Comparison of ENCODE assay signal across 8 mouse cellular contexts in the genomic region with DNA sequence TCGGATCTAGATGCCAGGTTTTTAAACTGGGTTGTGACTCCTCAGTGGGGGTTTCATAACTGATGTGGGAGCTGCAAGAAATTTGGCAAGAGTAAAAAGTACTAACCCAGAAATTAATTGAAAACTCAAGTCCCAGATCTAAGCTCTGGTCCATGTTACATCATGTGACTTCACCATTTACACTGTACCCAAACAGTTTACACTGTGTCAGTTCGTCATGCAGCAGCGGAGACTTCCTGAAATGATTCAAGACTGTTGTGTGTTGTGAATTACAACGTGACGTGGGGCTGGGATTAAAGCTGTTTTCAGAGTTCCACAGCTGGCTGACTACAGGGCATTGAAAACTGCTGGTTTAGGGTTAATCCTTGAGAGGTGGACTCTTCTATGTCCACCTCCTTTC. TPM values are rescaled to one million over a fixed set of nuclear protein-coding genes. Genes with fewer than 3 reads are reported as not detected.
DNase-seq lines count a peak whose midpoint lies in the region; ATAC-seq and TF ChIP-seq lines count a peak whose summit lies in the region.

No protein-coding gene starts in this region.

- H3K4me1 ChIP-seq in heart, embryonic 12.5 days (replicated peaks): peaks cover 6% of the 10 kb centered on the region
- H3K4me1 ChIP-seq in MEL (ENCODE audit: control insufficient read depth in 1 of 2, insufficient read depth in 2 of 2, low read length in 2 of 2): peaks cover 7 to 27% of the 10 kb centered on the region in 2 experiments
- peaks cover 18% of the 10 kb centered on the region for H3K4me1 ChIP-seq in hindbrain, embryonic 13.5 days (replicated peaks)
- H3K4me1 ChIP-seq in midbrain, embryonic 11.5 days (ENCODE audit: control insufficient read depth, insufficient read depth, low read length): peaks cover 6% of the 10 kb centered on the region

- H3K79me2 ChIP-seq in MEL (ENCODE audit: control insufficient read depth, insufficient read depth, low read length, poor library complexity): peaks cover 17% of the 10 kb centered on the region

- TF ChIP-seq POLR2A in MEL (IDR thresholded peaks at IDR 0.05; ENCODE audit: control insufficient read depth in 1 of 2, insufficient read depth in 1 of 2, low read depth in 1 of 2, low read length in 2 of 2, poor library complexity in 1 of 2): no peak

- intact Hi-C loops in gastrocnemius, postnatal 14 days (cut with DNase I; ENCODE audit: low total_unique reads): no loop called here

- H3K4me3 ChIP-seq in heart, embryonic 12.5 days: peak overlapping the region; percentile 98
- H3K4me3 ChIP-seq in MEL (ENCODE audit: control insufficient read depth in 1 of 2, insufficient read depth in 1 of 2, low read depth in 2 of 2, low read length in 2 of 2): peak overlapping the region; percentile 82 to 96
- peak overlapping the region; percentile 79 for H3K4me3 ChIP-seq in hindbrain, embryonic 13.5 days
- H3K4me3 ChIP-seq in midbrain, embryonic 11.5 days (ENCODE audit: low read depth, low read length): peak overlapping the region; percentile 90

- no peak for TF ChIP-seq CTCF in MEL (IDR thresholded peaks at IDR 0.05 in 2 of 3, conservative IDR thresholded peaks at IDR 0.05 in 1 of 3; ENCODE audit: control insufficient read depth in 1 of 3, insufficient read depth in 1 of 3, low read depth in 2 of 3, low read length in 3 of 3, poor library complexity in 1 of 3, severe bottlenecking in 1 of 3)

- no peak for ATAC-seq in heart, embryonic 12.5 days (ENCODE audit: insufficient number of reproducible peaks, low FRiP score)
- no peak for ATAC-seq in hindbrain, embryonic 13.5 days (ENCODE audit: low FRiP score)
- ATAC-seq in midbrain, embryonic 11.5 days (ENCODE audit: low FRiP score): no peak

- 54% methylated on average over 5 of the region's 5 CpGs for WGBS in heart, embryonic 12.5 days
- WGBS in hindbrain, embryonic 13.5 days: 70% methylated on average over 5 of the region's 5 CpGs
- WGBS in midbrain, embryonic 11.5 days: 61% methylated on average over 5 of the region's 5 CpGs

- H3K36me3 ChIP-seq in heart, embryonic 12.5 days: peaks cover 42% of the 10 kb centered on the region
- peaks cover 32 to 45% of the 10 kb centered on the region in 2 experiments for H3K36me3 ChIP-seq in MEL (ENCODE audit: control insufficient read depth in 1 of 2, insufficient read depth in 2 of 2, low read length in 2 of 2)
- H3K36me3 ChIP-seq in hindbrain, embryonic 13.5 days: peaks cover 39% of the 10 kb centered on the region
- peaks cover 6% of the 10 kb centered on the region; the same call in 1 of the 2 replicates for H3K36me3 ChIP-seq in midbrain, embryonic 11.5 days (ENCODE audit: control insufficient read depth, insufficient read depth, low read length)

- no peak for TF ChIP-seq RAD21 in MEL (IDR thresholded peaks at IDR 0.05; ENCODE audit: low read depth, low read length)

- H3K9ac ChIP-seq in heart, embryonic 12.5 days: peak overlapping the region; percentile 92
- peak overlapping the region; percentile 88 for H3K9ac ChIP-seq in MEL (ENCODE audit: control insufficient read depth, low read depth, low read length, poor library complexity, severe bottlenecking)
- peak overlapping the region; percentile 89 for H3K9ac ChIP-seq in hindbrain, embryonic 13.5 days
- H3K9ac ChIP-seq in midbrain, embryonic 11.5 days (ENCODE audit: low read length): peak overlapping the region; percentile 90

- H3K9me3 ChIP-seq in heart, embryonic 12.5 days (replicated peaks): no peaks in the 10 kb centered on the region
- H3K9me3 ChIP-seq in MEL (replicated peaks; ENCODE audit: insufficient read depth, low read length): no peaks in the 10 kb centered on the region
- H3K9me3 ChIP-seq in hindbrain, embryonic 13.5 days: no peaks in the 10 kb centered on the region
- H3K9me3 ChIP-seq in midbrain, embryonic 11.5 days (ENCODE audit: control insufficient read depth, low read length): no peaks in the 10 kb centered on the region

- no peak overlapping the region for H3K27ac ChIP-seq in heart, embryonic 12.5 days (ENCODE audit: poor library complexity, severe bottlenecking)
- H3K27ac ChIP-seq in MEL (ENCODE audit: control insufficient read depth, low read depth, low read length): peak overlapping the region; percentile 53
- no peak overlapping the region for H3K27ac ChIP-seq in hindbrain, embryonic 13.5 days
- no peak overlapping the region for H3K27ac ChIP-seq in midbrain, embryonic 11.5 days (ENCODE audit: low read depth, low read length)

- peak overlapping the region; percentile 81 for H3K4me2 ChIP-seq in heart, embryonic 12.5 days
- peak overlapping the region; percentile 74 for H3K4me2 ChIP-seq in hindbrain, embryonic 13.5 days
- H3K4me2 ChIP-seq in midbrain, embryonic 11.5 days: peak overlapping the region; percentile 78

- no peaks in the 10 kb centered on the region for H3K27me3 ChIP-seq in heart, embryonic 12.5 days (replicated peaks)
- no peaks in the 10 kb centered on the region for H3K27me3 ChIP-seq in MEL (ENCODE audit: control insufficient read depth in 1 of 2, insufficient read depth in 2 of 2, low read length in 2 of 2)
- H3K27me3 ChIP-seq in hindbrain, embryonic 13.5 days: no peaks in the 10 kb centered on the region
- H3K27me3 ChIP-seq in midbrain, embryonic 11.5 days (ENCODE audit: control insufficient read depth, insufficient read depth, low read length): no peaks in the 10 kb centered on the region

- TF ChIP-seq EP300 in MEL (IDR thresholded peaks at IDR 0.05; ENCODE audit: low read depth in 1 of 2, low read length in 2 of 2): no peak

- no peak for DNase-seq in heart, adult 9 months (ENCODE audit: low spot score in 2 of 2)
- DNase-seq in MEL (ENCODE audit: low read depth, low spot score): peak; percentile 70
- DNase-seq in midbrain, embryonic 11.5 days (ENCODE audit: low spot score, missing footprints): no peak
- no peak for DNase-seq in spleen, postnatal 14 days (ENCODE audit: low spot score in 2 of 2)
- no peak for DNase-seq in thymus, postnatal 25 days
- no peak for DNase-seq in gastrocnemius, postnatal 14 days

TF ChIP-seq in MEL, 35 proteins besides CTCF, POLR2A, EP300 and RAD21:
- TF ChIP-seq ZKSCAN1 (IDR thresholded peaks at IDR 0.05; ENCODE audit: low read depth, low read length) (no peak), MXI1 (IDR thresholded peaks at IDR 0.05; ENCODE audit: low read depth, low read length) (no peak; the same call in none of the 2 replicates), POLR2AphosphoS5 (IDR thresholded peaks at IDR 0.05; ENCODE audit: borderline replicate concordance, low read depth, low read length) (no peak), MAX (IDR thresholded peaks at IDR 0.05; ENCODE audit: low read length) (0 out of 2 replicates have a peak, but pooled peaks have one; percentile 23), USF1 (IDR thresholded peaks at IDR 0.05; ENCODE audit: low read depth, low read length) (peak; percentile 75), GABPA (IDR thresholded peaks at IDR 0.05; ENCODE audit: low read depth, low read length) (no peak), ELF1 (IDR thresholded peaks at IDR 0.05; ENCODE audit: low read depth, low read length) (no peak), SMC3 (IDR thresholded peaks at IDR 0.05; ENCODE audit: low read depth, low read length) (no peak), ZC3H11A (IDR thresholded peaks at IDR 0.05; ENCODE audit: low read depth, low read length) (no peak), BHLHE40 (IDR thresholded peaks at IDR 0.05; ENCODE audit: borderline replicate concordance, low read depth, low read length) (no peak), TCF12 (IDR thresholded peaks at IDR 0.05; ENCODE audit: low read depth, low read length) (no peak), GATA1 (IDR thresholded peaks at IDR 0.05; ENCODE audit: low read depth, low read length) (no peak), CHD1 (IDR thresholded peaks at IDR 0.05; ENCODE audit: low read depth, low read length) (no peak; the same call in 1 of the 2 replicates), CHD2 (IDR thresholded peaks at IDR 0.05; ENCODE audit: low read length) (no peak), MAFK (IDR thresholded peaks at IDR 0.05; ENCODE audit: borderline replicate concordance, low read depth, low read length) (no peak), TAL1 (IDR thresholded peaks at IDR 0.05; ENCODE audit: low read length) (no peak), ZNF384 (IDR thresholded peaks at IDR 0.05; ENCODE audit: low read depth, low read length) (no peak), ETS1 (IDR thresholded peaks at IDR 0.05; ENCODE audit: low read depth, low read length) (peak; percentile 39; the same call in 1 of the 2 replicates), RCOR1 (IDR thresholded peaks at IDR 0.05; ENCODE audit: low read depth, low read length) (no peak), POLR2AphosphoS2 (IDR thresholded peaks at IDR 0.05; ENCODE audit: low read length) (no peak), MYB (IDR thresholded peaks at IDR 0.05; ENCODE audit: low read depth, low read length) (no peak), TBP (IDR thresholded peaks at IDR 0.05; ENCODE audit: low read depth, low read length) (no peak), SIN3A (IDR thresholded peaks at IDR 0.05; ENCODE audit: low read length) (peak; percentile 37; the same call in 1 of the 2 replicates), MYC (IDR thresholded peaks at IDR 0.05; ENCODE audit: low read depth, low read length) (no peak)

RNA-seq across cellular contexts. Expression of a gene that starts 1.2 kb away (rescaled TPM):
- 142 and 148 TPM in 2 replicates for polyA plus RNA-seq in heart, embryonic 12.5 days (2016; fragmentation: Nextera tagmentation; extraction: Ambion mirVana)
- 115 and 117 TPM in 2 replicates for total RNA-seq in MEL (2012; rRNA removed)
- 100 to 1,000 TPM in 1 of 2 experiments, not detected in 1; 166 TPM for polyA plus RNA-seq in MEL (2012; ENCODE audit: insufficient read depth in 1 of 2, insufficient read length in 2 of 2, low read depth in 1 of 2, low replicate concordance in 2 of 2, missing spikeins in 1 of 2)
- polyA plus RNA-seq in hindbrain, embryonic 13.5 days (2015; fragmentation: Nextera tagmentation; extraction: Ambion mirVana): 233 and 236 TPM in 2 replicates
- 250 and 276 TPM in 2 replicates for polyA plus RNA-seq in midbrain, embryonic 11.5 days (2014; fragmentation: Nextera tagmentation; extraction: Ambion mirVana)
- 10 to 100 TPM; 40.3 to 47.4 TPM for total RNA-seq in gastrocnemius, postnatal 14 days (2021)
